Mouse (Mus musculus): Measurements from ENCODE around the gene Lrrc30. TPM values are rescaled to one million over a fixed set of nuclear protein-coding genes. Genes with fewer than 3 reads are reported as not detected.
A peak's percentile ranks its signal among the peaks of the same experiment; 100 is the strongest.

The Lrrc30 gene
- polyA plus RNA-seq, 1 experiment from 2014 or later, result 0.15 TPM

- Histone ChIP-seq H3K36me3 (no peaks in the 10 kb centered on the region), H3K4me2 (no peak overlapping the region), H3K4me1 (no peaks in the 10 kb centered on the region), H3K27ac (no peak overlapping the region), H3K4me3 (no peak overlapping the region), H3K9ac (no peak overlapping the region), H3K27me3 (no peaks in the 10 kb centered on the region; the same call in 1 of the 2 replicates), H3K9me3 (no peaks in the 10 kb centered on the region)
- WGBS, result 36% methylated on average over 13 of the region's 13 CpGs
- ATAC-seq (ENCODE audit: insufficient number of reproducible peaks, insufficient read depth, low FRiP score, low TSS enrichment, low read depth), result no peak
Measured at GRCm38 (mm10) chr17:67629211-67629657, 3.3 kb downstream of the Lrrc30 start.

GRCm38 (mm10) chr17:67628475-67628874, 4.0 kb downstream of the Lrrc30 start:
- Histone ChIP-seq H3K4me2 (no peak overlapping the region), H3K36me3 (no peaks in the 10 kb centered on the region), H3K9me3 (no peaks in the 10 kb centered on the region), H3K4me3 (no peak overlapping the region), H3K9ac (no peak overlapping the region), H3K4me1 (peaks cover 3% of the 10 kb centered on the region), H3K27me3 (no peaks in the 10 kb centered on the region), H3K27ac (no peak overlapping the region)
- WGBS, result 83% methylated on average over 15 of the region's 15 CpGs
- no peak for ATAC-seq (ENCODE audit: insufficient number of reproducible peaks, insufficient read depth, low FRiP score, low TSS enrichment, low read depth)

- 81% methylated on average over 5 of the region's 5 CpGs for WGBS
- Histone ChIP-seq H3K27me3 (no peaks in the 10 kb centered on the region), H3K4me1 (peaks cover 6% of the 10 kb centered on the region), H3K4me2 (no peak overlapping the region), H3K9ac (no peak overlapping the region), H3K9me3 (no peaks in the 10 kb centered on the region), H3K27ac (no peak overlapping the region), H3K36me3 (no peaks in the 10 kb centered on the region), H3K4me3 (no peak overlapping the region)
- ATAC-seq (ENCODE audit: insufficient number of reproducible peaks, insufficient read depth, low FRiP score, low TSS enrichment, low read depth), result no peak
Measured at GRCm38 (mm10) chr17:67625431-67625830, 7.1 kb downstream of the Lrrc30 start.

- 68% methylated on average over 7 of the region's 7 CpGs for WGBS
- no peaks in the 10 kb centered on the region for H3K27me3 ChIP-seq
- no peak for ATAC-seq (ENCODE audit: insufficient number of reproducible peaks, insufficient read depth, low FRiP score, low TSS enrichment, low read depth)
- H3K4me3 ChIP-seq, result no peak overlapping the region
- no peaks in the 10 kb centered on the region for H3K36me3 ChIP-seq
- H3K9ac ChIP-seq, result no peak overlapping the region
- H3K4me1 ChIP-seq, result peaks cover 6% of the 10 kb centered on the region
- H3K4me2 ChIP-seq, result no peak overlapping the region
- H3K27ac ChIP-seq, result no peak overlapping the region
- H3K9me3 ChIP-seq, result no peaks in the 10 kb centered on the region
Measured at GRCm38 (mm10) chr17:67619001-67619400, 13.5 kb downstream of the Lrrc30 start.

GRCm38 (mm10) chr17:67614381-67614780, 18.1 kb downstream of the Lrrc30 start:
- H3K9me3 ChIP-seq, result no peaks in the 10 kb centered on the region
- no peak overlapping the region for H3K4me3 ChIP-seq
- H3K27ac ChIP-seq, result no peak overlapping the region
- no peak overlapping the region for H3K4me2 ChIP-seq
- no peak for ATAC-seq (ENCODE audit: insufficient number of reproducible peaks, insufficient read depth, low FRiP score, low TSS enrichment, low read depth)
- no peaks in the 10 kb centered on the region for H3K4me1 ChIP-seq
- no peaks in the 10 kb centered on the region for H3K27me3 ChIP-seq
- no peaks in the 10 kb centered on the region for H3K36me3 ChIP-seq
- H3K9ac ChIP-seq, result no peak overlapping the region
- WGBS, result 62% methylated on average over 5 of the region's 5 CpGs

GRCm38 (mm10) chr17:67612576-67612975, 19.9 kb downstream of the Lrrc30 start:
- Histone ChIP-seq H3K4me1 (no peaks in the 10 kb centered on the region), H3K27me3 (no peaks in the 10 kb centered on the region), H3K9me3 (no peaks in the 10 kb centered on the region), H3K4me2 (no peak overlapping the region), H3K9ac (no peak overlapping the region), H3K36me3 (no peaks in the 10 kb centered on the region), H3K4me3 (no peak overlapping the region), H3K27ac (no peak overlapping the region)
- ATAC-seq (ENCODE audit: insufficient number of reproducible peaks, insufficient read depth, low FRiP score, low TSS enrichment, low read depth), result no peak
- 77% methylated on average over 1 of the region's 1 CpGs for WGBS

- H3K9ac ChIP-seq, result no peak overlapping the region
- H3K36me3 ChIP-seq, result no peaks in the 10 kb centered on the region
- 71% methylated on average over 3 of the region's 3 CpGs for WGBS
- ATAC-seq (ENCODE audit: insufficient number of reproducible peaks, insufficient read depth, low FRiP score, low TSS enrichment, low read depth), result no peak
- no peaks in the 10 kb centered on the region for H3K9me3 ChIP-seq
- H3K4me1 ChIP-seq, result no peaks in the 10 kb centered on the region
- no peak overlapping the region for H3K4me2 ChIP-seq
- H3K4me3 ChIP-seq, result no peak overlapping the region
- no peaks in the 10 kb centered on the region for H3K27me3 ChIP-seq
- H3K27ac ChIP-seq, result no peak overlapping the region
Measured at GRCm38 (mm10) chr17:67612151-67612550, 20.4 kb downstream of the Lrrc30 start.

- Histone ChIP-seq H3K27ac (no peak overlapping the region), H3K4me1 (no peaks in the 10 kb centered on the region), H3K9ac (no peak overlapping the region), H3K9me3 (no peaks in the 10 kb centered on the region), H3K36me3 (no peaks in the 10 kb centered on the region), H3K27me3 (no peaks in the 10 kb centered on the region), H3K4me3 (no peak overlapping the region), H3K4me2 (no peak overlapping the region)
- 56% methylated on average over 4 of the region's 4 CpGs for WGBS
- no peak for ATAC-seq (ENCODE audit: insufficient number of reproducible peaks, insufficient read depth, low FRiP score, low TSS enrichment, low read depth)
Measured at GRCm38 (mm10) chr17:67604446-67604845, 28.1 kb downstream of the Lrrc30 start.

- H3K4me1 ChIP-seq, result no peaks in the 10 kb centered on the region
- no peak overlapping the region for H3K27ac ChIP-seq
- 76% methylated on average over 4 of the region's 4 CpGs for WGBS
- H3K9me3 ChIP-seq, result no peaks in the 10 kb centered on the region
- no peak overlapping the region for H3K4me2 ChIP-seq
- H3K36me3 ChIP-seq, result no peaks in the 10 kb centered on the region
- H3K4me3 ChIP-seq, result no peak overlapping the region
- ATAC-seq (ENCODE audit: insufficient number of reproducible peaks, insufficient read depth, low FRiP score, low TSS enrichment, low read depth), result no peak
- no peaks in the 10 kb centered on the region for H3K27me3 ChIP-seq
- no peak overlapping the region for H3K9ac ChIP-seq
Measured at GRCm38 (mm10) chr17:67602556-67602955, 30.0 kb downstream of the Lrrc30 start.

- Histone ChIP-seq H3K36me3 (no peaks in the 10 kb centered on the region), H3K4me2 (no peak overlapping the region), H3K9ac (no peak overlapping the region), H3K27ac (no peak overlapping the region), H3K9me3 (no peaks in the 10 kb centered on the region), H3K4me1 (peaks cover 4% of the 10 kb centered on the region; the same call in 1 of the 2 replicates), H3K4me3 (no peak overlapping the region), H3K27me3 (peaks cover 9% of the 10 kb centered on the region; the same call in 1 of the 2 replicates)
- 18% methylated on average over 6 of the region's 6 CpGs for WGBS
- ATAC-seq (ENCODE audit: insufficient number of reproducible peaks, insufficient read depth, low FRiP score, low TSS enrichment, low read depth), result peak; percentile 67; the same call in 1 of the 2 replicates
Measured at GRCm38 (mm10) chr17:67584937-67585579, 47.5 kb downstream of the Lrrc30 start.

GRCm38 (mm10) chr17:67584533-67584932, 48.0 kb downstream of the Lrrc30 start:
- 65% methylated on average over 7 of the region's 7 CpGs for WGBS
- H3K9me3 ChIP-seq, result no peaks in the 10 kb centered on the region

GRCm38 (mm10) chr17:67583422-67583821, 49.1 kb downstream of the Lrrc30 start:
- Histone ChIP-seq H3K9me3 (0 out of 2 replicates have a peak, but pooled peaks cover under 1% of the 10 kb centered on the region), H3K27me3 (peaks cover 9% of the 10 kb centered on the region; the same call in 1 of the 2 replicates), H3K4me2 (no peak overlapping the region), H3K27ac (no peak overlapping the region), H3K4me1 (peaks cover 4% of the 10 kb centered on the region; the same call in 1 of the 2 replicates), H3K9ac (no peak overlapping the region), H3K36me3 (no peaks in the 10 kb centered on the region), H3K4me3 (no peak overlapping the region)
- no peak for ATAC-seq (ENCODE audit: insufficient number of reproducible peaks, insufficient read depth, low FRiP score, low TSS enrichment, low read depth)
- WGBS, result 63% methylated on average over 7 of the region's 7 CpGs

More at GRCm38 (mm10) chr17:67584533-67584932, 48.0 kb downstream of the Lrrc30 start:
- no peaks in the 10 kb centered on the region for H3K36me3 ChIP-seq
- no peak for ATAC-seq (ENCODE audit: insufficient number of reproducible peaks, insufficient read depth, low FRiP score, low TSS enrichment, low read depth)
- no peak overlapping the region for H3K9ac ChIP-seq
- no peak overlapping the region for H3K4me2 ChIP-seq
- no peak overlapping the region for H3K27ac ChIP-seq
- peaks cover 4% of the 10 kb centered on the region; the same call in 1 of the 2 replicates for H3K4me1 ChIP-seq
- H3K27me3 ChIP-seq, result peaks cover 9% of the 10 kb centered on the region; the same call in 1 of the 2 replicates
- no peak overlapping the region for H3K4me3 ChIP-seq

Measured in embryonic facial prominence, embryonic 13.5 days (tissue).